Mouse (Mus musculus) small intestine, adult 2 months (tissue): ENCODE measurements around the gene Yy1. TPM values are rescaled to one million over a fixed set of nuclear protein-coding genes. Genes with fewer than 3 reads are reported as not detected.

ENCODE experiments used
- H3K27ac ChIP-seq: fragments of 200-500 bp; 2 replicates; pipeline ENCODE4 v1.5.1; 2012; ENCODE audit warnings: low read depth, low read length, control low read depth, inconsistent platforms; ENCODE audit not compliant: insufficient read depth
- H3K27me3 ChIP-seq: fragments of 200-500 bp; 2 replicates; pipeline ENCODE4 v1.6.1; 2012; ENCODE audit warnings: mild to moderate bottlenecking, moderate library complexity, low read length, inconsistent platforms; ENCODE audit not compliant: control insufficient read depth, insufficient read depth
- H3K36me3 ChIP-seq: fragments of 200-500 bp; 2 replicates; pipeline ENCODE4 v1.6.1; 2012; ENCODE audit warnings: mild to moderate bottlenecking, low read length, control low read depth, inconsistent platforms; ENCODE audit not compliant: control insufficient read depth, insufficient read depth
- H3K4me1 ChIP-seq: fragments of 200-500 bp; 2 replicates; pipeline ENCODE4 v1.6.1; 2012; ENCODE audit warnings: low read length, inconsistent platforms, mixed read lengths; ENCODE audit not compliant: control insufficient read depth, insufficient read depth, insufficient read length
- H3K4me3 ChIP-seq: fragments of 200-500 bp; 2 replicates; pipeline ENCODE4 v1.5.1; 2012; ENCODE audit warnings: low read depth, mild to moderate bottlenecking, control low read depth, inconsistent platforms, low read length, moderate library complexity
- CTCF ChIP-seq: fragments of 200-500 bp; IDR thresholded peaks from 2 replicates; pipeline ENCODE4 v1.5.1; 2012; ENCODE audit warnings: low read depth, mild to moderate bottlenecking, control low read depth, inconsistent platforms, low read length, moderate library complexity, mixed read lengths; ENCODE audit not compliant: insufficient replicate concordance, insufficient read length; ENCODE audit errors: extremely low read depth
- POLR2A ChIP-seq: fragments of 200-500 bp; IDR thresholded peaks from 2 replicates; pipeline ENCODE4 v1.6.1; 2012; ENCODE audit warnings: low read depth, mild to moderate bottlenecking, control low read depth, inconsistent platforms, low read length, moderate library complexity
- WGBS: fragments of 180-500 bp; shearing (Covaris S2); methylation state at CpG from one replicate; pipeline ENCODE4 v1.1.7; 2018; 5-methylcytosine and 5-hydroxymethylcytosine counted together
- polyA plus RNA-seq: library from polyadenylated mRNA; depleted of rRNA; stranded (reverse); fragments of >200 nt; gene quantifications from 2 replicates; pipeline ENCODE4 v1.2.3, GENCODE M21; 2012

The Yy1 gene
- polyA plus RNA-seq, 1 experiment, result 22.4 TPM

GRCm38 (mm10) chr12:108814470-108814869 lies 21.7 kb downstream of the Yy1 start:
- no peaks in the 10 kb centered on the region for H3K27me3 ChIP-seq
- H3K4me1 ChIP-seq, result peaks cover under 1% of the 10 kb centered on the region; the same call in 1 of the 2 replicates
- 79% methylated on average over 6 of the region's 6 CpGs for WGBS
- H3K4me3 ChIP-seq, result no peak overlapping the region
- no peak overlapping the region for H3K27ac ChIP-seq
- TF ChIP-seq POLR2A (no peak), CTCF (no peak)
- H3K36me3 ChIP-seq, result peaks cover 30% of the 10 kb centered on the region

GRCm38 (mm10) chr12:108816569-108816968 lies 23.8 kb downstream of the Yy1 start:
- H3K27me3 ChIP-seq, result no peaks in the 10 kb centered on the region
- H3K4me3 ChIP-seq, result no peak overlapping the region
- no peak for TF ChIP-seq CTCF
- TF ChIP-seq POLR2A, result no peak
- peaks cover 30% of the 10 kb centered on the region for H3K36me3 ChIP-seq
- no peak overlapping the region for H3K27ac ChIP-seq
- H3K4me1 ChIP-seq, result no peaks in the 10 kb centered on the region
- WGBS, result 72% methylated on average over 11 of the region's 11 CpGs

GRCm38 (mm10) chr12:108820461-108820860 lies 27.7 kb downstream of the Yy1 start:
- Histone ChIP-seq H3K27me3 (no peaks in the 10 kb centered on the region), H3K4me1 (no peaks in the 10 kb centered on the region), H3K4me3 (no peak overlapping the region), H3K27ac (no peak overlapping the region), H3K36me3 (peaks cover 16% of the 10 kb centered on the region)
- WGBS, result 91% methylated on average over 4 of the region's 4 CpGs
- TF ChIP-seq CTCF (no peak), POLR2A (no peak)

GRCm38 (mm10) chr12:108823036-108823435 lies 30.3 kb downstream of the Yy1 start:
- WGBS, result 63% methylated on average over 8 of the region's 8 CpGs
- Histone ChIP-seq H3K36me3 (peaks cover 3% of the 10 kb centered on the region), H3K27ac (no peak overlapping the region), H3K4me3 (no peak overlapping the region), H3K4me1 (peaks cover 13% of the 10 kb centered on the region), H3K27me3 (no peaks in the 10 kb centered on the region)
- TF ChIP-seq POLR2A (no peak), CTCF (no peak)

GRCm38 (mm10) chr12:108824225-108824874 lies 31.6 kb downstream of the Yy1 start:
- WGBS, result 94% methylated on average over 15 of the region's 15 CpGs
- Histone ChIP-seq H3K27me3 (no peaks in the 10 kb centered on the region), H3K36me3 (no peaks in the 10 kb centered on the region), H3K4me1 (peaks cover 15% of the 10 kb centered on the region), H3K4me3 (no peak overlapping the region), H3K27ac (no peak overlapping the region)
- TF ChIP-seq CTCF (no peak), POLR2A (no peak)

- no peak overlapping the region for H3K27ac ChIP-seq
- TF ChIP-seq POLR2A, result no peak
- peaks cover 15% of the 10 kb centered on the region for H3K4me1 ChIP-seq
- no peaks in the 10 kb centered on the region for H3K27me3 ChIP-seq
- no peaks in the 10 kb centered on the region for H3K36me3 ChIP-seq
- no peak overlapping the region for H3K4me3 ChIP-seq
- WGBS, result 93% methylated on average over 13 of the region's 13 CpGs
Measured at GRCm38 (mm10) chr12:108825561-108826224, 32.9 kb downstream of the Yy1 start.

- H3K36me3 ChIP-seq, result no peaks in the 10 kb centered on the region
- TF ChIP-seq CTCF (no peak), POLR2A (no peak)
- H3K27ac ChIP-seq, result no peak overlapping the region
- WGBS, result 95% methylated on average over 19 of the region's 19 CpGs
- no peaks in the 10 kb centered on the region for H3K27me3 ChIP-seq
- H3K4me3 ChIP-seq, result no peak overlapping the region
- peaks cover 15% of the 10 kb centered on the region for H3K4me1 ChIP-seq
Measured at GRCm38 (mm10) chr12:108826282-108826957, 33.6 kb downstream of the Yy1 start.
